Mouse (Mus musculus): ENCODE results near the gene Armc9. TPM values are rescaled to one million over a fixed set of nuclear protein-coding genes. Genes with fewer than 3 reads are reported as not detected.

Armc9 gene
- polyA plus RNA-seq, 1 experiment from 2014 or later = 22.1 TPM

DNA sequence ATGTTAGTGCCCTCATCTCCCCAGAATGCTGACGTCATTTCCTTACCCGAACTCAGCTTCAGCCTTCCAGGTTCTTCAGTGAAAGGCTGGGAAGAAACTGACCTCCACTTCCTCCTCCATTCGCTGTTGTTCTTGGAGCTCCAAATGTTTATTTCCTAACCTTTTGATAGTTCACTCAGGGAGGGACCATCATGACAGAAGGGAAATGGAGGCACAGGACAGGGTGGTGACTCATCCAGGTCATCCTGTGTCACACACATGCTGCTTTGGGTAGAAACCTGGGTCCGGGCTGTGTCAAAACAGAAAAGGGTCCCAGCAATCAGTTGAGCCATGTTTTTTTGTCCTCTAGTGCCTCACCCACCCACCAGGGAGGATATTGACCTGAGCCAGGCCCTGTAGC, 11.4 kb upstream of the Armc9 start:
- DNase-seq (ENCODE audit: low spot score) (no peak), ATAC-seq (no peak)
- no peaks in the 10 kb centered on the region for H3K4me1 ChIP-seq (ENCODE audit: control insufficient read depth, insufficient read depth, low read length)
- peaks cover 33% of the 10 kb centered on the region for H3K36me3 ChIP-seq (ENCODE audit: control insufficient read depth, insufficient read depth, low read length)
- H3K27me3 ChIP-seq (replicated peaks; ENCODE audit: control insufficient read depth, insufficient read depth, low read length) = no peaks in the 10 kb centered on the region
- H3K27ac ChIP-seq (ENCODE audit: low read depth, low read length) = no peak overlapping the region
- H3K4me3 ChIP-seq (ENCODE audit: low read depth, low read length) = no peak overlapping the region
- no peak overlapping the region for H3K4me2 ChIP-seq (ENCODE audit: low read length)
- H3K9me3 ChIP-seq (replicated peaks; ENCODE audit: control insufficient read depth, low read length) = no peaks in the 10 kb centered on the region
- H3K9ac ChIP-seq (ENCODE audit: low read length) = no peak overlapping the region
- WGBS = 87% methylated on average over 4 of the region's 4 CpGs

DNA sequence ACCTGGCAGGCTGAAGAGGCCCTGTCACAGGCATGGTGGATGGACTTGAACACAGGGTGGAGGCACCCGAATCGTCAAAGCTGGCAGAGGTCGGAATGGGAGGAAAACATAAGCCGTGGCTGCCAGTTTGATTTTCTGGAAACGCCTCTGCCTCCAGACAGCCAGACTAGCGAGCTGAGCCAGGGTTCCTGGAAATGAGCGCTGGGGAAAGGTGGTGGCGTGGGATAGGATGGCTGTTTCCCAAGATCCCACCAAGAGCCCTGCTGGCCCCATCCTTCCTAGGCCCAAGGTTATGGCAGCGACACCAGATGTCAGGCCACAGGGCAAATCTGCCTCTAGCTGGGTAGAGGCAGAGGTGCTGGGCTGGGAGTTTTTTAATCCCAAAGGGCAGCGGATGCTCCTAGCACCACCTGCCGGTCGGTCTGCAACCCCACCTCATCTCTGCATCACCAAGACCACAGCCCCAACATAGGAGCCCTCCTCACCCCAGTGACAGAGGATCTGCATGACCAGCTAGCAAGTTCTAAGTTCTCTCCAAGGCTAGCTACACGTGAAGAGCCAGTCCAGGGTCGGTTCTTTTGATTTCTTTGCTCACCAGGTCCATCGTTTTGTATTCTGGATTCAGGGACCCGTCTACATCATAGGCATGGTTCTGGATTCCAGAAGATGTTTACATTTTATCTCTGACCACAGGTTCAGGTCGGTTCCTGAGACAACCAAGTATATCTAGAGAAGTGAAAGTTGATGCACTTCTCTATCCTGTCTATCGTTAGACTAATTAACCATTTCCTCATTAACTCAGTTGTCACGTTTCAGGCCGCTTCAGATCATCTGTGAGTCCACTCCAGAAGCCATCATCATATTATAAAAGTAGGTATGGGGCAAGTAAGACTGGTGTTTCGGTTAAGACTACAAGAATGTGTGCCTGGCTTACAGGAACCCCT, 10.3 kb upstream of the Armc9 start:
- H3K4me1 ChIP-seq (ENCODE audit: control insufficient read depth, insufficient read depth, low read length) = no peaks in the 10 kb centered on the region
- H3K4me3 ChIP-seq (ENCODE audit: low read depth, low read length) = no peak overlapping the region
- H3K27me3 ChIP-seq (replicated peaks; ENCODE audit: control insufficient read depth, insufficient read depth, low read length) = no peaks in the 10 kb centered on the region
- peaks cover 22% of the 10 kb centered on the region for H3K36me3 ChIP-seq (ENCODE audit: control insufficient read depth, insufficient read depth, low read length)
- ATAC-seq (no peak), DNase-seq (ENCODE audit: low spot score) (no peak)
- H3K4me2 ChIP-seq (ENCODE audit: low read length) = no peak overlapping the region
- H3K9ac ChIP-seq (ENCODE audit: low read length) = no peak overlapping the region
- H3K9me3 ChIP-seq (replicated peaks; ENCODE audit: control insufficient read depth, low read length) = no peaks in the 10 kb centered on the region
- WGBS = 76% methylated on average over 21 of the region's 21 CpGs
- no peak overlapping the region for H3K27ac ChIP-seq (ENCODE audit: low read depth, low read length)

DNA sequence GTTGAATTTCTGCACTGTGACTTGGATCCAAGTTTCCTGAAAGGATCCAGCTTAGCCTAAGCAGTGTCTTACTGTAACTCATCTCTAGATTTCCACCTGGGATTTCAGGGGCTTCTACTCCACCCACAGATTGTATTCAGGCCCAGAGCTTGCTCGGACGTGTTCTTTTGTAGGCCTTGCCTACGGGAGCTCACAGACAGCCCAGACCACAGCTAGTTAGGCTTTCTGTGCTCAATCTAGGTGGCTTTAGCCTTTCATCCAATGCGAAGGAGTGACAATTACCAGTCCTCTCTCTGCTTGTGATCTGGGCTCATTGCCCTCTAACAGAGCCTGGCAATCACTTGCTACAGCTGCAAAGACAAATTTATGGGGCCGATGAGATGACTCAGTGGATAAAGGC, 8.3 kb upstream of the Armc9 start:
- ATAC-seq = no peak
- WGBS = 85% methylated on average over 5 of the region's 5 CpGs
- H3K9ac ChIP-seq (ENCODE audit: low read length) = no peak overlapping the region

DNA sequence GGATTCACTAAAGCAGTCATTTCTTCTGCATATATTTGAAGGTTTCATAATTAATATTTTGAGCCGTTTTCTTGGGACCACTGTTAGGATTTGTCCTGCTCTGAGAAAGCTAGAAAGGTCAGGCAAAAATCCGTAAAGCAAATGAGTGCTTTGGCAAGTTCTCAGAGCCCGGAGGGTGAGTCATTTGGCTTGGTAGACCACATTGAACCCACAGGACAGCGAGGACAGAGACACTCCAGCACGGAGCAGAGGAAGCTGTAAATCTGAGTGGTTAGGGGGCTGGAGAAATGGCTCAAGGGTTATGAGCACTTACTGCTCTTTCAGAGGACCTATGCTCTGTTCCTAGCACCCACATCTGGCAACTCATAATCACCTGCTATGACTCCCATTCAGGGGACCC, 7.0 kb upstream of the Armc9 start:
- Histone ChIP-seq H3K9me3 (replicated peaks; ENCODE audit: control insufficient read depth, low read length) (no peaks in the 10 kb centered on the region), H3K27me3 (replicated peaks; ENCODE audit: control insufficient read depth, insufficient read depth, low read length) (no peaks in the 10 kb centered on the region), H3K4me2 (ENCODE audit: low read length) (no peak overlapping the region), H3K4me1 (ENCODE audit: control insufficient read depth, insufficient read depth, low read length) (no peaks in the 10 kb centered on the region), H3K27ac (ENCODE audit: low read depth, low read length) (no peak overlapping the region), H3K9ac (ENCODE audit: low read length) (no peak overlapping the region), H3K36me3 (ENCODE audit: control insufficient read depth, insufficient read depth, low read length) (peaks cover 2% of the 10 kb centered on the region; the same call in 1 of the 2 replicates), H3K4me3 (ENCODE audit: low read depth, low read length) (no peak overlapping the region)
- ATAC-seq = no peak
- 85% methylated on average over 5 of the region's 5 CpGs for WGBS
- no peak for DNase-seq (ENCODE audit: low spot score)

More for the DNA sequence above, 8.3 kb upstream of the Armc9 start:
- H3K36me3 ChIP-seq (ENCODE audit: control insufficient read depth, insufficient read depth, low read length) = peaks cover 7% of the 10 kb centered on the region
- no peaks in the 10 kb centered on the region for H3K9me3 ChIP-seq (replicated peaks; ENCODE audit: control insufficient read depth, low read length)
- no peak overlapping the region for H3K4me2 ChIP-seq (ENCODE audit: low read length)
- no peaks in the 10 kb centered on the region for H3K27me3 ChIP-seq (replicated peaks; ENCODE audit: control insufficient read depth, insufficient read depth, low read length)
- no peaks in the 10 kb centered on the region for H3K4me1 ChIP-seq (ENCODE audit: control insufficient read depth, insufficient read depth, low read length)
- H3K4me3 ChIP-seq (ENCODE audit: low read depth, low read length) = no peak overlapping the region
- DNase-seq (ENCODE audit: low spot score) = no peak
- no peak overlapping the region for H3K27ac ChIP-seq (ENCODE audit: low read depth, low read length)

DNA sequence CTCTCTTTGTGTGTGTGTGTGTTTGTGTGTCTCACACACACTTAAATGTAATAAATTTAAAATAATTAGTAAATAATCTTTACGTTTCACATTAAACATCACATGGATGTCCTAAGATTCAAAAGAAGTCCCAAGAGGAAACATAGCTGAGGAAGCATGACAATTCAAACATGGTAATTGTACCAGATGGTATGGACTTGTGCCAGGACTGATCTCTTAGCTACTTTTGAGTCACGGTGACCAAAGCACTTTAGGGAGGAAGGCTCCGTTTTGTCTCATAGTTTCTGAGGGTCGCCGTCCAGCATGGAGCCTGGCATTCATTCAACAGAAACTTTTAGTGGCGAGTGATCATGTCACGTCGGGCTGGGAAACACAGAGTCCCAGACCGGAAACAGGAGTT, 6.4 kb upstream of the Armc9 start:
- Histone ChIP-seq H3K4me3 (ENCODE audit: low read depth, low read length) (no peak overlapping the region), H3K9me3 (replicated peaks; ENCODE audit: control insufficient read depth, low read length) (no peaks in the 10 kb centered on the region), H3K27me3 (replicated peaks; ENCODE audit: control insufficient read depth, insufficient read depth, low read length) (no peaks in the 10 kb centered on the region), H3K4me1 (ENCODE audit: control insufficient read depth, insufficient read depth, low read length) (no peaks in the 10 kb centered on the region), H3K9ac (ENCODE audit: low read length) (no peak overlapping the region), H3K36me3 (ENCODE audit: control insufficient read depth, insufficient read depth, low read length) (0 out of 2 replicates have a peak, but pooled peaks cover 2% of the 10 kb centered on the region), H3K27ac (ENCODE audit: low read depth, low read length) (no peak overlapping the region), H3K4me2 (ENCODE audit: low read length) (no peak overlapping the region)
- WGBS = 86% methylated on average over 9 of the region's 9 CpGs
- ATAC-seq (no peak), DNase-seq (ENCODE audit: low spot score) (peak; percentile 2)

DNA sequence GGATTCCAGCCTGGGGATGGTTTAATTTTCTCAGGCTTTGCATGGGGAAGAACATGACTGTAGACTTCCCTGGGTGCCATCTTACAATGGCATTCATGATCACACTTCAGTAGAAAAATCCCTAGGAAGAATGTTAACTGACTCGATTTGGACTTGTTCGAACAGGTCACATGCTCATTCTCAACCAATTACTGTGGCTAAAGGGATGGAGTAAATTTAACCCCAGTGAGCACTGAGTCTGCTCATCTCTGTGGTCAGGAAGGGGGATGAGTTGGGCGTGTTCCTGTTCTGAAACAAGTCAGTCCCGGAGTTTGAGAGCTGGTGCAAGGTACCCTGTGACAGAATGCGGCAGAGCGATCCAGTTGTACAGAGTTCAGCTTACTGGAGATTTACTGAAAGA, 3.7 kb upstream of the Armc9 start:
- H3K9me3 ChIP-seq (replicated peaks; ENCODE audit: control insufficient read depth, low read length) = no peaks in the 10 kb centered on the region
- no peak overlapping the region for H3K27ac ChIP-seq (ENCODE audit: low read depth, low read length)
- H3K4me2 ChIP-seq (ENCODE audit: low read length) = no peak overlapping the region
- no peaks in the 10 kb centered on the region for H3K27me3 ChIP-seq (replicated peaks; ENCODE audit: control insufficient read depth, insufficient read depth, low read length)
- DNase-seq (ENCODE audit: low spot score) (no peak), ATAC-seq (no peak)
- peaks cover 5% of the 10 kb centered on the region; the same call in 1 of the 2 replicates for H3K4me1 ChIP-seq (ENCODE audit: control insufficient read depth, insufficient read depth, low read length)
- 83% methylated on average over 6 of the region's 6 CpGs for whole genome bisulfite sequencing
- no peak overlapping the region for H3K4me3 ChIP-seq (ENCODE audit: low read depth, low read length)
- H3K36me3 ChIP-seq (ENCODE audit: control insufficient read depth, insufficient read depth, low read length) = no peaks in the 10 kb centered on the region
- H3K9ac ChIP-seq (ENCODE audit: low read length) = no peak overlapping the region

DNA sequence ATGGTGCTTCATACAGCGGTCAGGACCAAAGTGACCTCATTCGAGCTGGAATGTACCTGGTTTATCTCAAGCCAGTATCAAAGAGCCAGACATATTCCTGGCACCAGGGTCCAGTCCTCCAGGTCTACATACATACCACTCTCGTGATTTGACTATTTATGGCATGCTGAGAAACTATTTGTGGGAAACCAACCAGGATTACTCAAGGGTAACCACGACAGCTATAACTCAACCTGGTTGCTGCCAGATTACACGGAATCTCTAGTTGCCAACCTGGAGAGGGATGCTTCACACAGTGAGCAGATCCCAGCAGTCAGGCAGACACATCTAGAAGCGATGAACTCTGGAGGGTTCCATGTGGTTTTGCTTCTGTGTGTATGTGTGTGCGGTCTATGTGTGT, 3.2 kb upstream of the Armc9 start:
- Histone ChIP-seq H3K27ac (ENCODE audit: low read depth, low read length) (no peak overlapping the region), H3K9me3 (replicated peaks; ENCODE audit: control insufficient read depth, low read length) (no peaks in the 10 kb centered on the region), H3K27me3 (replicated peaks; ENCODE audit: control insufficient read depth, insufficient read depth, low read length) (no peaks in the 10 kb centered on the region), H3K4me3 (ENCODE audit: low read depth, low read length) (no peak overlapping the region), H3K4me2 (ENCODE audit: low read length) (no peak overlapping the region), H3K9ac (ENCODE audit: low read length) (no peak overlapping the region), H3K4me1 (ENCODE audit: control insufficient read depth, insufficient read depth, low read length) (peaks cover 5% of the 10 kb centered on the region; the same call in 1 of the 2 replicates), H3K36me3 (ENCODE audit: control insufficient read depth, insufficient read depth, low read length) (no peaks in the 10 kb centered on the region)
- WGBS = 91% methylated on average over 7 of the region's 7 CpGs
- no peak for ATAC-seq
- no peak for DNase-seq (ENCODE audit: low spot score)

DNA sequence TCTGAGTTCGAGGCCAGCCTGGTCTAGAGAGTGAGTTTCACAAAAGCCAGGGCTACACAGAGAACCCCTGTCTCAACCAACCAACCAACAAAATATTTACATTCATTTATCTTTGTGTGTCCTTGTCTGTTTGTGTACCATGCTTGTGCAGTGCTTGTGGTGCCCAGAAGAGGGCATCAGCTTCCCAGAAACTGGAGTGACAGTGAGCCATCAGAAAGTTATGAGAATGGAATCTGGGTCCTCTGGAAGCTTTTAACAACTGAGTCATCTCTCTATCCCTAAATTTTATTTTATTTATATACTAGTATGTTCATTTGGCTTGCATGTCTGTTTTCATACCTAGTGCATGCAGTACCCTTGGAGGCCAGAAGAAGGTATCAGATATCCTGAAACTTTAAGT, 2.0 kb upstream of the Armc9 start:
- WGBS = 93% methylated on average over 1 of the region's 1 CpGs
- Histone ChIP-seq H3K4me3 (ENCODE audit: low read depth, low read length) (no peak overlapping the region), H3K36me3 (ENCODE audit: control insufficient read depth, insufficient read depth, low read length) (0 out of 2 replicates have a peak, but pooled peaks cover under 1% of the 10 kb centered on the region), H3K27me3 (replicated peaks; ENCODE audit: control insufficient read depth, insufficient read depth, low read length) (no peaks in the 10 kb centered on the region), H3K4me2 (ENCODE audit: low read length) (no peak overlapping the region), H3K27ac (ENCODE audit: low read depth, low read length) (no peak overlapping the region), H3K9ac (ENCODE audit: low read length) (no peak overlapping the region), H3K9me3 (replicated peaks; ENCODE audit: control insufficient read depth, low read length) (no peaks in the 10 kb centered on the region), H3K4me1 (ENCODE audit: control insufficient read depth, insufficient read depth, low read length) (peaks cover 5% of the 10 kb centered on the region; the same call in 1 of the 2 replicates)
- ATAC-seq (no peak), DNase-seq (ENCODE audit: low spot score) (no peak)

DNA sequence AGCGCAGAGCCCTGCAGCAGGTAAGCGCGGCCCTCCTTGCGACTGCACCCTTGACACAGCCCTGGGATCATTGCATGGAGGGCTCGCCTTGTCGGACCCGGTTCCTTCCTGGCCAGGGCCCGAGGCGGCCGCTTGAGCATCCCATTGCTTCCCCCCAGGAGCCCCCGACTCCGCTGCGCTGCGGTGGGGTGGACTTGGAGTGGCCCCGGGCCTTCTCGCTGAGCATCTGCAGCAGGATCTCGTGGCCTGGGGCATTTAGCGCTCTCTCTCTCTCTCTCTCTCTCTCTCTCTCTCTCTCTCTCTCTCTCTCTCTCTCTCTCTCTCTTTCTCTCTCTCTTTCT, 214 bp downstream of the Armc9 start:
- H3K27me3 ChIP-seq (replicated peaks; ENCODE audit: control insufficient read depth, insufficient read depth, low read length) = no peaks in the 10 kb centered on the region
- peaks cover 11% of the 10 kb centered on the region; the same call in 1 of the 2 replicates for H3K36me3 ChIP-seq (ENCODE audit: control insufficient read depth, insufficient read depth, low read length)
- H3K27ac ChIP-seq (ENCODE audit: low read depth, low read length) = no peak overlapping the region
- peaks cover 5% of the 10 kb centered on the region; the same call in 1 of the 2 replicates for H3K4me1 ChIP-seq (ENCODE audit: control insufficient read depth, insufficient read depth, low read length)
- no peak for ATAC-seq
- WGBS = under 1% methylated on average over 18 of the region's 18 CpGs
- no peaks in the 10 kb centered on the region for H3K9me3 ChIP-seq (replicated peaks; ENCODE audit: control insufficient read depth, low read length)
- peak overlapping the region; percentile 73 for H3K4me3 ChIP-seq (ENCODE audit: low read depth, low read length)
- H3K4me2 ChIP-seq (ENCODE audit: low read length) = peak overlapping the region; percentile 63
- DNase-seq (ENCODE audit: low spot score) = no peak
- peak overlapping the region; percentile 83 for H3K9ac ChIP-seq (ENCODE audit: low read length)

All from forebrain, embryonic 14.5 days (tissue).